Mouse (Mus musculus): ENCODE results near the gene Grk1. TPM values are rescaled to one million over a fixed set of nuclear protein-coding genes. Genes with fewer than 3 reads are reported as not detected.

Gene Grk1
- 0.01 TPM in 1 of 2 replicates, not detected in the other for polyA plus RNA-seq (2012; rRNA removed; ENCODE audit: low replicate concordance)

GRCm38 (mm10) chr8:13404666-13405131 is at the start of gene Grk1:
Gene Grk1 (plus strand): TSS chr8:13405081.

GRCm38 (mm10) chr8:13396725-13397124 is 8.2 kb upstream of the Grk1 start, which contains the start of gene Atp4b:
Gene Atp4b (minus strand): TSS chr8:13396825.

GRCm38 (mm10) chr8:13434889-13435288 is 30.0 kb downstream of the Grk1 start, which contains the start of gene Tmem255b:
Gene Tmem255b (plus strand): TSS chr8:13435189.

Other genes starting within 250 kb of the Grk1 start
- gene Lamp1, start 245.9 kb upstream of the Grk1 start, polyA plus RNA-seq (2012; rRNA removed; ENCODE audit: low replicate concordance): 448 and 578 TPM in 2 replicates
- 7.1 and 16.2 TPM in 2 replicates for gene Grtp1, start 204.5 kb upstream of the Grk1 start, polyA plus RNA-seq (2012; rRNA removed; ENCODE audit: low replicate concordance)
- gene Adprhl1, start 150.9 kb upstream of the Grk1 start, polyA plus RNA-seq (2012; rRNA removed; ENCODE audit: low replicate concordance): 0.53 and 2.8 TPM in 2 replicates
- gene Dcun1d2, start 117.0 kb upstream of the Grk1 start, polyA plus RNA-seq (2012; rRNA removed; ENCODE audit: low replicate concordance): 17.8 and 34.9 TPM in 2 replicates
- gene Tmco3, start 116.9 kb upstream of the Grk1 start, polyA plus RNA-seq (2012; rRNA removed; ENCODE audit: low replicate concordance): 26.0 and 41.1 TPM in 2 replicates
- gene Tfdp1, start 66.3 kb upstream of the Grk1 start, polyA plus RNA-seq (2012; rRNA removed; ENCODE audit: low replicate concordance): 22.0 and 39.2 TPM in 2 replicates
- 0.82 and 1.3 TPM in 2 replicates for gene Atp4b, start 8.3 kb upstream of the Grk1 start, polyA plus RNA-seq (2012; rRNA removed; ENCODE audit: low replicate concordance)
- gene Tmem255b, start 30.1 kb downstream of the Grk1 start, polyA plus RNA-seq (2012; rRNA removed; ENCODE audit: low replicate concordance): 15.5 and 19.5 TPM in 2 replicates
- gene Gas6, start 89.4 kb downstream of the Grk1 start, polyA plus RNA-seq (2012; rRNA removed; ENCODE audit: low replicate concordance): 194 and 224 TPM in 2 replicates
- gene 1700029H14Rik, start 157.4 kb downstream of the Grk1 start, polyA plus RNA-seq (2012; rRNA removed; ENCODE audit: low replicate concordance): 0.13 TPM in 1 of 2 replicates, not detected in the other